In the genomic region with DNA sequence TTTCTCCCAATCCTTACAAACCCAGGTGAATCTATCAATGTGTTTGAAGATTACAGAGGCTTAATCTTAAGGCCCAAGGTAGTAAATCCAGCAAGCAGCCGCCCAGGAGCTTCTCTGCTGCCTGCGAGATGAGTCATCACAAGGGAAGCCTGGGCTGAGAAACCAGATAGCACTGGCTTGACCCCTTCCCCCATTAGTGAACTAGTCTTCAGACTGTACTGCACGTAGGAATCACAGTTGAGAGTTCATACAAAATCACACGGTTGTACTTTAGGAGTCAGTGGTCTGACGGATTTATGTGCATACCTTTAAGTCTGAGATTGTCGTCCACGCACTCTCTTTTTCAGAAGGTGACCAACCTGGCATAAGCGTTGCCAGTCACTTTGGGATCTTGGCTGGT, we compare ENCODE assay signal across 12 mouse cellular contexts. TPM values are rescaled to one million over a fixed set of nuclear protein-coding genes. Genes with fewer than 3 reads are reported as not detected.
A peak's percentile ranks its signal among the peaks of the same experiment; 100 is the strongest.
DNase-seq lines count a peak whose midpoint lies in the region; ATAC-seq lines count a peak whose summit lies in the region.
"Had no signal": no experiment of that assay in that cellular context is flagged by ENCODE, and none has a peak within 500 bp of the region (broad histone marks: within the 10 kb centered on the region; RNA-seq: fewer than 3 reads in every experiment).

No protein-coding gene starts in this region.

- peaks cover 15% of the 10 kb centered on the region for H3K4me1 ChIP-seq in heart, embryonic 16.5 days (ENCODE audit: control insufficient read depth, insufficient read depth, low read length)

- H3K27me3 ChIP-seq in heart, embryonic 16.5 days (ENCODE audit: control insufficient read depth, insufficient read depth, low read length) = no peaks in the 10 kb centered on the region
- H3K27me3 ChIP-seq: hindbrain, embryonic 12.5 days; midbrain, embryonic 13.5 days had no signal

- no peak overlapping the region for H3K4me2 ChIP-seq in heart, embryonic 16.5 days (ENCODE audit: low read depth, low read length)
- H3K4me2 ChIP-seq: hindbrain, embryonic 12.5 days; midbrain, embryonic 13.5 days had no signal

- intact Hi-C loops in heart, postnatal 10 days (cut with DNase I) = no loop called here

- H3K9me3 ChIP-seq in heart, embryonic 16.5 days (replicated peaks; ENCODE audit: control insufficient read depth, low read length) = no peaks in the 10 kb centered on the region
- H3K9me3 ChIP-seq: hindbrain, embryonic 12.5 days; midbrain, embryonic 13.5 days had no signal

- 46% methylated on average over 8 of the region's 8 CpGs for WGBS in heart, embryonic 16.5 days

- no peak overlapping the region for H3K4me3 ChIP-seq in heart, embryonic 16.5 days (ENCODE audit: low read length)
- H3K4me3 ChIP-seq: hindbrain, embryonic 12.5 days; midbrain, embryonic 13.5 days had no signal

- no peak for DNase-seq in heart, postnatal 10 days
- DNase-seq in urinary bladder, postnatal 14 days (ENCODE audit: low spot score) = peak; percentile 34
- DNase-seq in urinary bladder, postnatal 36 days (ENCODE audit: low spot score in 2 of 2) = no peak
- DNase-seq in embryo, embryonic 10.5 days (ENCODE audit: low spot score) = peak; percentile 68
- peak; percentile 86 for DNase-seq in yolk sac, embryonic 10.5 days (ENCODE audit: low spot score)
- DNase-seq in Muller cell, postnatal 12 days (ENCODE audit: inconsistent ontology term) = no peak
- DNase-seq: cerebellum, adult 9-11 months; right cerebral cortex, postnatal 14 days had no signal

- peak; percentile 63; the same call in 1 of the 2 replicates for ATAC-seq in heart, embryonic 16.5 days (replicated peaks; ENCODE audit: extremely low read depth, insufficient read depth, low FRiP score)
- ATAC-seq in activated CD4-positive, CD25-positive, alpha-beta regulatory T cell, adult 4 months = no peak

- no peaks in the 10 kb centered on the region for H3K36me3 ChIP-seq in heart, embryonic 16.5 days (ENCODE audit: control insufficient read depth, insufficient read depth)
- H3K36me3 ChIP-seq: hindbrain, embryonic 12.5 days; midbrain, embryonic 13.5 days had no signal

- no peak overlapping the region; the same call in 1 of the 2 replicates for H3K27ac ChIP-seq in heart, embryonic 16.5 days (ENCODE audit: low read length)
- H3K27ac ChIP-seq: hindbrain, embryonic 12.5 days; midbrain, embryonic 13.5 days had no signal

- H3K9ac ChIP-seq in heart, embryonic 16.5 days (ENCODE audit: low read length) = no peak overlapping the region
- H3K9ac ChIP-seq: hindbrain, embryonic 12.5 days; midbrain, embryonic 13.5 days had no signal

RNA-seq across cellular contexts. Expression of a gene that starts 13.8 kb away (rescaled TPM):
- 51.9 and 54.0 TPM in 2 replicates for polyA plus RNA-seq in heart, embryonic 16.5 days (2015; fragmentation: Nextera tagmentation; extraction: Ambion mirVana)
- total RNA-seq in heart, postnatal 10 days (2021) = 10 to 100 TPM; 41.2 to 44.4 TPM
- polyA plus RNA-seq in activated CD4-positive, CD25-positive, alpha-beta regulatory T cell, adult 4 months (2017; shearing (Covaris generic)) = under 1 TPM in 1 of 2 experiments, not detected in 1; 0.54 TPM

RNA-seq across cellular contexts. Expression of a gene that starts 13.9 kb away (rescaled TPM):
- polyA plus RNA-seq in heart, embryonic 16.5 days (2015; fragmentation: Nextera tagmentation; extraction: Ambion mirVana) = 1.1 and 1.2 TPM in 2 replicates
- total RNA-seq in heart, postnatal 10 days (2021) = 1 to 10 TPM; 3.5 to 3.7 TPM
- polyA plus RNA-seq in activated CD4-positive, CD25-positive, alpha-beta regulatory T cell, adult 4 months (2017; shearing (Covaris generic)) = under 1 TPM in 1 of 2 experiments, not detected in 1; 0.08 TPM

Comparison
In these comparisons a context has a peak if more than half of its experiments do, and no peak if none do; other contexts are left out.
1. DNase-seq: peak in urinary bladder, postnatal 14 days (single experiment), embryo, embryonic 10.5 days (single experiment) and yolk sac, embryonic 10.5 days (single experiment); none in heart, postnatal 10 days (0 of 2), urinary bladder, postnatal 36 days (0 of 2) and Muller cell, postnatal 12 days (single experiment).
2. RNA of a gene that starts 13.8 kb away (polyA plus RNA-seq): 51.9 to 54.0 TPM in heart, embryonic 16.5 days; 0.54 TPM in activated CD4-positive, CD25-positive, alpha-beta regulatory T cell, adult 4 months; every median in the first group is over 10 times any median in the second.